Mouse (Mus musculus): ENCODE results near the gene Reg3g. TPM values are rescaled to one million over a fixed set of nuclear protein-coding genes. Genes with fewer than 3 reads are reported as not detected.
"Not testable (repeated sequence)": the region's sequence is repeated elsewhere in the genome, so short reads cannot be mapped to it uniquely, and the experiment has no call there.

Reg3g gene
- polyA plus RNA-seq, 1 experiment = not detected

- Histone ChIP-seq H3K9me3 (no peaks in the 10 kb centered on the region; the same call in 1 of the 2 replicates), H3K4me1 (no peaks in the 10 kb centered on the region), H3K27me3 (replicated peaks) (no peaks in the 10 kb centered on the region), H3K36me3 (replicated peaks; ENCODE audit: low read length) (no peaks in the 10 kb centered on the region), H3K4me3 (replicated peaks) (no peak overlapping the region)
- TF ChIP-seq GATA1 (IDR thresholded peaks at IDR 0.05; ENCODE audit: borderline replicate concordance, low read length) (no peak), FLI1 (IDR thresholded peaks at IDR 0.05; ENCODE audit: low read length) (no peak)
Observed at GRCm38 (mm10) chr6:78452804-78453203, 15.9 kb downstream of the Reg3g start.

GRCm38 (mm10) chr6:78448409-78448808 lies 20.3 kb downstream of the Reg3g start:
- Histone ChIP-seq H3K4me3 (replicated peaks) (no peak overlapping the region), H3K27me3 (replicated peaks) (no peaks in the 10 kb centered on the region), H3K4me1 (no peaks in the 10 kb centered on the region), H3K9me3 (no peaks in the 10 kb centered on the region), H3K36me3 (replicated peaks; ENCODE audit: low read length) (no peaks in the 10 kb centered on the region)
- no peak for TF ChIP-seq FLI1 (IDR thresholded peaks at IDR 0.05; ENCODE audit: low read length)
- TF ChIP-seq GATA1 (IDR thresholded peaks at IDR 0.05; ENCODE audit: borderline replicate concordance, low read length) = no peak

GRCm38 (mm10) chr6:78447202-78447601 lies 21.5 kb downstream of the Reg3g start:
- Histone ChIP-seq H3K4me1 (no peaks in the 10 kb centered on the region), H3K27me3 (replicated peaks) (no peaks in the 10 kb centered on the region), H3K9me3 (peaks cover 5% of the 10 kb centered on the region; the same call in 1 of the 2 replicates), H3K4me3 (replicated peaks) (no peak overlapping the region), H3K36me3 (replicated peaks; ENCODE audit: low read length) (no peaks in the 10 kb centered on the region)
- TF ChIP-seq GATA1 (IDR thresholded peaks at IDR 0.05; ENCODE audit: borderline replicate concordance, low read length) (no peak), FLI1 (IDR thresholded peaks at IDR 0.05; ENCODE audit: low read length) (no peak)

- no peaks in the 10 kb centered on the region for H3K36me3 ChIP-seq (replicated peaks; ENCODE audit: low read length)
- no peak for TF ChIP-seq GATA1 (IDR thresholded peaks at IDR 0.05; ENCODE audit: borderline replicate concordance, low read length)
- TF ChIP-seq FLI1 (IDR thresholded peaks at IDR 0.05; ENCODE audit: low read length) = no peak
- H3K4me1 ChIP-seq = no peaks in the 10 kb centered on the region
- 0 out of 2 replicates have a peak, but pooled peaks cover 2% of the 10 kb centered on the region for H3K9me3 ChIP-seq
- no peaks in the 10 kb centered on the region for H3K27me3 ChIP-seq (replicated peaks)
- H3K4me3 ChIP-seq (replicated peaks) = no peak overlapping the region
Observed at GRCm38 (mm10) chr6:78425497-78425896, 43.2 kb downstream of the Reg3g start.

GRCm38 (mm10) chr6:78422411-78422810 lies 46.3 kb downstream of the Reg3g start, which contains the start of gene Reg1:
Gene Reg1, plus strand, starts transcription at chr6:78422711.
- not testable (repeated sequence) for H3K9me3 ChIP-seq; H3K4me3 ChIP-seq (replicated peaks); H3K36me3 ChIP-seq (replicated peaks; ENCODE audit: low read length); H3K27me3 ChIP-seq (replicated peaks); H3K4me1 ChIP-seq

Other genes with a start within 250 kb of the Reg3g start
- gene Reg3b, start 98.2 kb downstream of the Reg3g start, polyA plus RNA-seq (2012; ENCODE audit: insufficient read depth, low replicate concordance) = not detected in 2 replicates
- not detected in 2 replicates for gene Reg3d, start 90.0 kb downstream of the Reg3g start, polyA plus RNA-seq (2012; ENCODE audit: insufficient read depth, low replicate concordance)
- not detected in 2 replicates for gene Reg3a, start 88.2 kb downstream of the Reg3g start, polyA plus RNA-seq (2012; ENCODE audit: insufficient read depth, low replicate concordance)
- not detected in 2 replicates for gene Reg2, start 73.2 kb downstream of the Reg3g start, polyA plus RNA-seq (2012; ENCODE audit: insufficient read depth, low replicate concordance)
- not detected in 2 replicates for gene Reg1, start 46.2 kb downstream of the Reg3g start, polyA plus RNA-seq (2012; ENCODE audit: insufficient read depth, low replicate concordance)

All from megakaryocyte, embryonic 14.5 days (primary cell).